Mouse (Mus musculus) embryonic facial prominence, embryonic 14.5 days (tissue): ENCODE results near the gene Adgrl3. TPM values are rescaled to one million over a fixed set of nuclear protein-coding genes. Genes with fewer than 3 reads are reported as not detected.

Experiments used
- ATAC-seq: fragments of 200-750 bp; cut with Nextera tagmentation; 2 replicates; pipeline ENCODE4 v1.8.0; 2017; ENCODE audit warnings: low read depth, moderate number of reproducible peaks, moderate TSS enrichment
- DNase-seq: peaks from one replicate; pipeline ENCODE4 v3.0.0-alpha.2; 2015; ENCODE audit warnings: low spot score
- H3K27ac ChIP-seq: fragments of 300-500 bp; sonication (generic); replicated peaks from 2 replicates; pipeline ENCODE4 v1.5.1; 2014; ENCODE audit warnings: low read depth, mild to moderate bottlenecking, low read length, moderate library complexity
- H3K27me3 ChIP-seq: fragments of 300-500 bp; sonication (generic); replicated peaks from 2 replicates; pipeline ENCODE4 v1.6.1; 2014; ENCODE audit warnings: low read length; ENCODE audit not compliant: control insufficient read depth, insufficient read depth
- H3K36me3 ChIP-seq: fragments of 300-500 bp; sonication (generic); 2 replicates; pipeline ENCODE4 v1.6.1; 2014; ENCODE audit warnings: low read length, mixed read lengths; ENCODE audit not compliant: control insufficient read depth, insufficient read depth
- H3K4me1 ChIP-seq: fragments of 300-500 bp; sonication (generic); 2 replicates; pipeline ENCODE4 v1.6.1; 2014; ENCODE audit warnings: antibody characterized with exemption, low read length; ENCODE audit not compliant: control insufficient read depth, insufficient read depth
- H3K4me2 ChIP-seq: fragments of 300-500 bp; sonication (generic); 2 replicates; pipeline ENCODE4 v1.6.1; 2014; ENCODE audit warnings: low read depth, mild to moderate bottlenecking, low read length, moderate library complexity, mixed read lengths
- H3K4me3 ChIP-seq: fragments of 300-500 bp; sonication (generic); 2 replicates; pipeline ENCODE4 v1.5.1; 2014; ENCODE audit warnings: low read depth, mild to moderate bottlenecking, low read length
- H3K9ac ChIP-seq: fragments of 300-500 bp; sonication (generic); 2 replicates; pipeline ENCODE4 v1.6.1; 2014; ENCODE audit warnings: low read depth, mild to moderate bottlenecking, low read length, moderate library complexity, mixed read lengths
- H3K9me3 ChIP-seq: fragments of 300-500 bp; sonication (generic); 2 replicates; pipeline ENCODE4 v1.6.1; 2016; ENCODE audit warnings: low read length; ENCODE audit not compliant: control insufficient read depth
- WGBS: fragments of 180-500 bp; shearing (Covaris S2); extraction: QIAGEN DNeasy Blood & Tissue Kit; methylation state at CpG from one replicate; pipeline ENCODE4 v1.1.7; 2014; 5-methylcytosine and 5-hydroxymethylcytosine counted together
- polyA plus RNA-seq: library from polyadenylated mRNA; unstranded; fragments of >200 nt; fragmentation: Nextera tagmentation; extraction: Ambion mirVana; gene quantifications from 2 replicates; pipeline ENCODE4 v1.2.1, GENCODE M21; 2014

The Adgrl3 gene
- polyA plus RNA-seq, 1 experiment from 2014 or later = 26.0 TPM

- Histone ChIP-seq H3K27ac (no peak overlapping the region), H3K36me3 (no peaks in the 10 kb centered on the region), H3K9ac (no peak overlapping the region), H3K27me3 (no peaks in the 10 kb centered on the region), H3K4me3 (no peak overlapping the region), H3K4me2 (no peak overlapping the region), H3K9me3 (no peaks in the 10 kb centered on the region), H3K4me1 (no peaks in the 10 kb centered on the region)
- 60% methylated on average over 3 of the region's 3 CpGs for WGBS
- ATAC-seq = no peak
- DNase-seq = no peak
These were observed 565.0 kb downstream of the Adgrl3 start for GRCm38 (mm10) chr5:81584945-81585344.

- 72% methylated on average over 14 of the region's 14 CpGs for WGBS
- H3K4me1 ChIP-seq = 0 out of 2 replicates have a peak, but pooled peaks cover 3% of the 10 kb centered on the region
- no peak overlapping the region for H3K4me2 ChIP-seq
- no peak overlapping the region for H3K4me3 ChIP-seq
- no peak overlapping the region for H3K9ac ChIP-seq
- ATAC-seq (no peak), DNase-seq (no peak)
- no peaks in the 10 kb centered on the region for H3K36me3 ChIP-seq
- no peak overlapping the region for H3K27ac ChIP-seq
- no peaks in the 10 kb centered on the region for H3K9me3 ChIP-seq
- no peaks in the 10 kb centered on the region for H3K27me3 ChIP-seq
These were observed 570.2 kb downstream of the Adgrl3 start for GRCm38 (mm10) chr5:81590005-81590694.

GRCm38 (mm10) chr5:81591481-81591880 lies 571.5 kb downstream of the Adgrl3 start:
- Histone ChIP-seq H3K4me1 (0 out of 2 replicates have a peak, but pooled peaks cover 3% of the 10 kb centered on the region), H3K27me3 (no peaks in the 10 kb centered on the region), H3K9ac (no peak overlapping the region), H3K36me3 (no peaks in the 10 kb centered on the region), H3K4me2 (no peak overlapping the region), H3K4me3 (no peak overlapping the region), H3K9me3 (no peaks in the 10 kb centered on the region), H3K27ac (no peak overlapping the region)
- 38% methylated on average over 3 of the region's 3 CpGs for WGBS
- DNase-seq (no peak), ATAC-seq (no peak)

- no peaks in the 10 kb centered on the region for H3K27me3 ChIP-seq
- H3K36me3 ChIP-seq = no peaks in the 10 kb centered on the region
- H3K27ac ChIP-seq = no peak overlapping the region
- no peak overlapping the region for H3K4me3 ChIP-seq
- H3K4me1 ChIP-seq = 0 out of 2 replicates have a peak, but pooled peaks cover 5% of the 10 kb centered on the region
- no peak overlapping the region for H3K9ac ChIP-seq
- DNase-seq (peak; percentile 68), ATAC-seq (no peak)
- 74% methylated on average over 1 of the region's 1 CpGs for whole genome bisulfite sequencing
- H3K4me2 ChIP-seq = no peak overlapping the region
- no peaks in the 10 kb centered on the region for H3K9me3 ChIP-seq
These were observed 573.6 kb downstream of the Adgrl3 start for GRCm38 (mm10) chr5:81593396-81593995.

GRCm38 (mm10) chr5:81598041-81598440 lies 578.1 kb downstream of the Adgrl3 start:
- peak; percentile 32 for DNase-seq
- Histone ChIP-seq H3K9ac (no peak overlapping the region), H3K36me3 (no peaks in the 10 kb centered on the region), H3K9me3 (no peaks in the 10 kb centered on the region), H3K4me1 (0 out of 2 replicates have a peak, but pooled peaks cover 5% of the 10 kb centered on the region), H3K27me3 (no peaks in the 10 kb centered on the region), H3K4me2 (no peak overlapping the region), H3K4me3 (no peak overlapping the region), H3K27ac (no peak overlapping the region)
- no peak for ATAC-seq
- WGBS = 44% methylated on average over 6 of the region's 6 CpGs

- Histone ChIP-seq H3K9ac (no peak overlapping the region), H3K9me3 (no peaks in the 10 kb centered on the region), H3K36me3 (no peaks in the 10 kb centered on the region), H3K27ac (no peak overlapping the region), H3K27me3 (no peaks in the 10 kb centered on the region), H3K4me3 (no peak overlapping the region), H3K4me1 (0 out of 2 replicates have a peak, but pooled peaks cover 2% of the 10 kb centered on the region), H3K4me2 (no peak overlapping the region)
- 92% methylated on average over 4 of the region's 4 CpGs for WGBS
- no peak for ATAC-seq
- no peak for DNase-seq
These were observed 583.0 kb downstream of the Adgrl3 start for GRCm38 (mm10) chr5:81602889-81603288.

GRCm38 (mm10) chr5:81605646-81606045 lies 585.7 kb downstream of the Adgrl3 start:
- peak; percentile 80 for DNase-seq
- Histone ChIP-seq H3K36me3 (no peaks in the 10 kb centered on the region), H3K27me3 (no peaks in the 10 kb centered on the region), H3K4me3 (no peak overlapping the region), H3K9ac (no peak overlapping the region), H3K9me3 (no peaks in the 10 kb centered on the region), H3K4me1 (no peaks in the 10 kb centered on the region), H3K27ac (no peak overlapping the region), H3K4me2 (no peak overlapping the region)
- 54% methylated on average over 1 of the region's 1 CpGs for WGBS
- ATAC-seq = no peak

- Histone ChIP-seq H3K27ac (no peak overlapping the region), H3K4me1 (no peaks in the 10 kb centered on the region), H3K9ac (no peak overlapping the region), H3K9me3 (no peaks in the 10 kb centered on the region), H3K36me3 (no peaks in the 10 kb centered on the region), H3K4me2 (no peak overlapping the region), H3K4me3 (no peak overlapping the region), H3K27me3 (no peaks in the 10 kb centered on the region)
- ATAC-seq (peak; percentile 41; the same call in 1 of the 2 replicates), DNase-seq (peak; percentile 40)
- WGBS = 57% methylated on average over 5 of the region's 5 CpGs
These were observed 590.3 kb downstream of the Adgrl3 start for GRCm38 (mm10) chr5:81610223-81610622.

- no peaks in the 10 kb centered on the region for H3K9me3 ChIP-seq
- H3K4me1 ChIP-seq = no peaks in the 10 kb centered on the region
- H3K27me3 ChIP-seq = no peaks in the 10 kb centered on the region
- no peak for ATAC-seq
- H3K4me3 ChIP-seq = no peak overlapping the region
- no peak overlapping the region for H3K4me2 ChIP-seq
- DNase-seq = peak; percentile 22
- no peaks in the 10 kb centered on the region for H3K36me3 ChIP-seq
- no peak overlapping the region for H3K27ac ChIP-seq
- no peak overlapping the region for H3K9ac ChIP-seq
- WGBS = 48% methylated on average over 4 of the region's 4 CpGs
These were observed 594.7 kb downstream of the Adgrl3 start for GRCm38 (mm10) chr5:81614674-81615073.
